Mouse (Mus musculus): ENCODE measurements at regions not wholly inside any gene's neighbourhood (a gene's known extent, or its start where the extent isn't known, plus 50 kb on each side); places are given as distances from the start of the nearest gene placed in this dataset.

DNA sequence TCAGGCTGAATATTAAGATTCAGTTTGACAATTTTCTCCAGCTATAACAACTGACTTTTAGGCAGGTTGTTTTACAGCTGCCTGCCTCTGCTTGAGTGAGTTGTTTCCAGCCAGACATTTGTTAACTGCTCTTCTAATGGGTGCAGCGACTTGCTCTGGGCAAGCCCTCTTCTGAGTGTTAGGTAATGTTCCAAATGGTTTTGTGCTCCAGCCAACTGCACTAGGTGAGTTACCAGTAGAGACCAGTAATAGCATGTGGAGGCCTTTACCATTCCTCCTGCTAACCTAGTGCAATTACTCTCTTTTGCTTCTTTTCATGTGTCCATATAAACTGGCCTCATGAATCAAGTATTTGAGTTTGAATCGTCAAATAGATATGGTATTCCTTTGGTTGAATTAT, 1407.9 kb downstream of the Slc22a22 start:
- TF ChIP-seq CTCF (conservative IDR thresholded peaks at IDR 0.05; ENCODE audit: low read length) (no peak), NANOG (IDR thresholded peaks at IDR 0.05; ENCODE audit: borderline replicate concordance, low read length) (no peak)
